In the genomic region with DNA sequence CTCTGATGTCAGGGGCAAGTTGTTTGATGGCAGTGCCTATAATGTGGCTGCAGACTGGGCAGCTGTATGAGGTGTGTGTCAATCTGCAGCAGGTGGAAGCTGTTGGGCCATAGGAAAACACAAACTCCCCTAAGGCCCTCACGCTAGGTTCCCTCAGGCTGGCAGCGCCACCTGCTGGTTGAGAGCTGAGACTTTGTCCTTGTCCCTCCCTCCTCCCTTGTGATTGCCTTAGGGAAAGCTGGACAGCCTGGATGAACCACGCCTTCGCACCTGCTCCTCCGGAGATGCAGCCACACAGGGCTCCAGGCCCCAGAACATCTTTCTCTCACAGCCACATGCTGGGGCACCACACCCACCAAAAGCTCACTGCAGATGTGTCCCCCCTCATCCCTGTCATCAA, we compare ENCODE assay signal across 9 mouse cellular contexts. TPM values are rescaled to one million over a fixed set of nuclear protein-coding genes. Genes with fewer than 3 reads are reported as not detected.
DNase-seq lines count a peak whose midpoint lies in the region; ATAC-seq and TF ChIP-seq lines count a peak whose summit lies in the region.
"Had no signal": no experiment of that assay in that cellular context is flagged by ENCODE, and none has a peak within 500 bp of the region (broad histone marks: within the 10 kb centered on the region; RNA-seq: fewer than 3 reads in every experiment).

No protein-coding gene starts in this region.

- H3K27ac ChIP-seq in MEL (ENCODE audit: control insufficient read depth, low read depth, low read length): no peak overlapping the region

- H3K4me1 ChIP-seq in MEL (ENCODE audit: control insufficient read depth in 1 of 2, insufficient read depth in 2 of 2, low read length in 2 of 2): no peaks in the 10 kb centered on the region

- TF ChIP-seq RAD21 in MEL (IDR thresholded peaks at IDR 0.05; ENCODE audit: low read depth, low read length): peak; percentile 54

- peak; percentile 76 to 96 (median 92) for TF ChIP-seq CTCF in MEL (IDR thresholded peaks at IDR 0.05 in 2 of 3, conservative IDR thresholded peaks at IDR 0.05 in 1 of 3; ENCODE audit: control insufficient read depth in 1 of 3, insufficient read depth in 1 of 3, low read depth in 2 of 3, low read length in 3 of 3, poor library complexity in 1 of 3, severe bottlenecking in 1 of 3)

- no peaks in the 10 kb centered on the region for H3K27me3 ChIP-seq in MEL (ENCODE audit: control insufficient read depth in 1 of 2, insufficient read depth in 2 of 2, low read length in 2 of 2)

- H3K79me2 ChIP-seq in MEL (ENCODE audit: control insufficient read depth, insufficient read depth, low read length, poor library complexity): no peaks in the 10 kb centered on the region

- H3K36me3 ChIP-seq in MEL (ENCODE audit: control insufficient read depth in 1 of 2, insufficient read depth in 2 of 2, low read length in 2 of 2): no peaks in the 10 kb centered on the region

- no peak for ATAC-seq in activated CD4-positive, CD25-positive, alpha-beta regulatory T cell, adult 4 months

- no peak for TF ChIP-seq POLR2A in MEL (IDR thresholded peaks at IDR 0.05; ENCODE audit: control insufficient read depth in 1 of 2, insufficient read depth in 1 of 2, low read depth in 1 of 2, low read length in 2 of 2, poor library complexity in 1 of 2)

- H3K9ac ChIP-seq in MEL (ENCODE audit: control insufficient read depth, low read depth, low read length, poor library complexity, severe bottlenecking): no peak overlapping the region

- no peaks in the 10 kb centered on the region for H3K9me3 ChIP-seq in MEL (replicated peaks; ENCODE audit: insufficient read depth, low read length)

- DNase-seq in A20 (ENCODE audit: low read depth, low spot score) (peak; percentile 60), MEL (ENCODE audit: low read depth, low spot score) (peak; percentile 71)
- peak; percentile 83 for DNase-seq in cerebellum, adult 8-10 months
- DNase-seq in frontal cortex, postnatal 25 days (ENCODE audit: low spot score in 2 of 2): peak; percentile 40 to 68
- DNase-seq in kidney, postnatal 10 days: peak; percentile 87
- DNase-seq in lung, postnatal 10 days: peak; percentile 77
- DNase-seq in right cerebral cortex, postnatal 4 days: peak; percentile 91

- no peak overlapping the region for H3K4me3 ChIP-seq in MEL (ENCODE audit: control insufficient read depth in 1 of 2, insufficient read depth in 1 of 2, low read depth in 2 of 2, low read length in 2 of 2)

- TF ChIP-seq EP300 in MEL (IDR thresholded peaks at IDR 0.05; ENCODE audit: low read depth in 1 of 2, low read length in 2 of 2): no peak

TF ChIP-seq in MEL, 35 proteins besides CTCF, POLR2A, EP300 and RAD21:
- TF ChIP-seq SMC3 (IDR thresholded peaks at IDR 0.05; ENCODE audit: low read depth, low read length) (peak; percentile 54), MAX (IDR thresholded peaks at IDR 0.05; ENCODE audit: low read length) (no peak)
TF ChIP-seq in MEL: peak in this region for 1.

RNA-seq across cellular contexts. Expression of a gene that starts 3.5 kb away (rescaled TPM):
- not detected in 2 replicates for total RNA-seq in MEL (2012; rRNA removed)
- polyA plus RNA-seq in MEL (2012; ENCODE audit: insufficient read depth in 1 of 2, insufficient read length in 2 of 2, low read depth in 1 of 2, low replicate concordance in 2 of 2, missing spikeins in 1 of 2): not detected
- polyA plus RNA-seq in activated CD4-positive, CD25-positive, alpha-beta regulatory T cell, adult 4 months (2017; shearing (Covaris generic)): not detected

RNA-seq across cellular contexts. Expression of a gene that starts 19.0 kb away (rescaled TPM):
- total RNA-seq in MEL (2012; rRNA removed): not detected in 2 replicates
- not detected for polyA plus RNA-seq in MEL (2012; ENCODE audit: insufficient read depth in 1 of 2, insufficient read length in 2 of 2, low read depth in 1 of 2, low replicate concordance in 2 of 2, missing spikeins in 1 of 2)
- polyA plus RNA-seq in activated CD4-positive, CD25-positive, alpha-beta regulatory T cell, adult 4 months (2017; shearing (Covaris generic)): not detected
- polyA plus RNA-seq: heart, embryonic 14.5 days had no signal

RNA-seq across cellular contexts. Expression of a gene that starts 26.7 kb away (rescaled TPM):
- total RNA-seq in MEL (2012; rRNA removed): 23.5 and 23.7 TPM in 2 replicates
- polyA plus RNA-seq in MEL (2012; ENCODE audit: insufficient read depth in 1 of 2, insufficient read length in 2 of 2, low read depth in 1 of 2, low replicate concordance in 2 of 2, missing spikeins in 1 of 2): 10 to 100 TPM in 1 of 2 experiments, not detected in 1; 56.3 TPM
- 10 to 100 TPM; 21.6 to 34.7 TPM for polyA plus RNA-seq in activated CD4-positive, CD25-positive, alpha-beta regulatory T cell, adult 4 months (2017; shearing (Covaris generic))

RNA-seq across cellular contexts. Expression of a gene that starts 27.6 kb away (rescaled TPM):
- not detected in 2 replicates for total RNA-seq in MEL (2012; rRNA removed)
- polyA plus RNA-seq in MEL (2012; ENCODE audit: insufficient read depth in 1 of 2, insufficient read length in 2 of 2, low read depth in 1 of 2, low replicate concordance in 2 of 2, missing spikeins in 1 of 2): not detected
- polyA plus RNA-seq in activated CD4-positive, CD25-positive, alpha-beta regulatory T cell, adult 4 months (2017; shearing (Covaris generic)): not detected
- polyA plus RNA-seq: heart, embryonic 14.5 days had no signal

RNA-seq across cellular contexts. Expression of a gene that starts 47.0 kb away (rescaled TPM):
- total RNA-seq in MEL (2012; rRNA removed): 1.5 TPM in 2 replicates
- polyA plus RNA-seq in MEL (2012; ENCODE audit: insufficient read depth in 1 of 2, insufficient read length in 2 of 2, low read depth in 1 of 2, low replicate concordance in 2 of 2, missing spikeins in 1 of 2): under 1 TPM in 1 of 2 experiments, not detected in 1; 0.63 TPM
- 10 to 100 TPM in 1 of 2 experiments, 1 to 10 TPM in 1; 2.5 to 10.9 TPM for polyA plus RNA-seq in activated CD4-positive, CD25-positive, alpha-beta regulatory T cell, adult 4 months (2017; shearing (Covaris generic))
